Mouse (Mus musculus): Measurements from ENCODE around the gene Dph6. TPM values are rescaled to one million over a fixed set of nuclear protein-coding genes. Genes with fewer than 3 reads are reported as not detected.
"Not testable (repeated sequence)": the region's sequence is repeated elsewhere in the genome, so short reads cannot be mapped to it uniquely, and the experiment has no call there.

Dph6 gene
- total RNA-seq (2015) (14.0 and 15.0 TPM in 2 replicates), total RNA-seq (2017) (4.2 and 5.0 TPM in 2 replicates)

- peak; percentile 94 for ATAC-seq (ENCODE audit: poor library complexity, severe bottlenecking)
These were observed at the start of gene Dph6 for GRCm38 (mm10) chr2:114654365-114655239. Gene Dph6, minus strand, starts transcription at chr2:114654964.

- no peak for ATAC-seq (ENCODE audit: poor library complexity, severe bottlenecking)
These were observed 46.4 kb upstream of the Dph6 start for GRCm38 (mm10) chr2:114700966-114701685.

GRCm38 (mm10) chr2:114691607-114692006 lies 36.8 kb upstream of the Dph6 start:
- no peak for ATAC-seq (ENCODE audit: poor library complexity, severe bottlenecking)

- ATAC-seq (ENCODE audit: poor library complexity, severe bottlenecking) = no peak
These were observed 32.7 kb upstream of the Dph6 start for GRCm38 (mm10) chr2:114687483-114687882.

- no peak for ATAC-seq (ENCODE audit: poor library complexity, severe bottlenecking)
These were observed 32.3 kb upstream of the Dph6 start for GRCm38 (mm10) chr2:114687081-114687480.

- ATAC-seq (ENCODE audit: poor library complexity, severe bottlenecking) = no peak
These were observed 19.1 kb upstream of the Dph6 start for GRCm38 (mm10) chr2:114673831-114674230.

- ATAC-seq (ENCODE audit: poor library complexity, severe bottlenecking) = no peak
These were observed 16.2 kb upstream of the Dph6 start for GRCm38 (mm10) chr2:114670983-114671382.

- ATAC-seq (ENCODE audit: poor library complexity, severe bottlenecking) = no peak
These were observed 4.2 kb upstream of the Dph6 start for GRCm38 (mm10) chr2:114658954-114659353.

GRCm38 (mm10) chr2:114646240-114646639 lies 8.5 kb downstream of the Dph6 start:
- ATAC-seq (ENCODE audit: poor library complexity, severe bottlenecking) = no peak

- ATAC-seq (ENCODE audit: poor library complexity, severe bottlenecking) = no peak
These were observed 10.9 kb downstream of the Dph6 start for GRCm38 (mm10) chr2:114643832-114644231.

- ATAC-seq (ENCODE audit: poor library complexity, severe bottlenecking) = no peak
These were observed 30.1 kb downstream of the Dph6 start for GRCm38 (mm10) chr2:114624683-114625082.

- no peak for ATAC-seq (ENCODE audit: poor library complexity, severe bottlenecking)
These were observed 32.2 kb downstream of the Dph6 start for GRCm38 (mm10) chr2:114622550-114622939.

- no peak for ATAC-seq (ENCODE audit: poor library complexity, severe bottlenecking)
These were observed 32.8 kb downstream of the Dph6 start for GRCm38 (mm10) chr2:114621781-114622549.

GRCm38 (mm10) chr2:114611576-114611975 lies 43.2 kb downstream of the Dph6 start:
- ATAC-seq (ENCODE audit: poor library complexity, severe bottlenecking) = no peak

- no peak for ATAC-seq (ENCODE audit: poor library complexity, severe bottlenecking)
These were observed 44.7 kb downstream of the Dph6 start for GRCm38 (mm10) chr2:114610110-114610509.

- ATAC-seq (ENCODE audit: poor library complexity, severe bottlenecking) = not testable (repeated sequence)
These were observed 49.6 kb downstream of the Dph6 start for GRCm38 (mm10) chr2:114605202-114605601.

- ATAC-seq (ENCODE audit: poor library complexity, severe bottlenecking) = no peak
These were observed 53.6 kb downstream of the Dph6 start for GRCm38 (mm10) chr2:114601174-114601573.

GRCm38 (mm10) chr2:114599793-114600192 lies 55.0 kb downstream of the Dph6 start:
- no peak for ATAC-seq (ENCODE audit: poor library complexity, severe bottlenecking)

GRCm38 (mm10) chr2:114593393-114593792 lies 61.4 kb downstream of the Dph6 start:
- ATAC-seq (ENCODE audit: poor library complexity, severe bottlenecking) = no peak

- no peak for ATAC-seq (ENCODE audit: poor library complexity, severe bottlenecking)
These were observed 74.0 kb downstream of the Dph6 start for GRCm38 (mm10) chr2:114580714-114581113.

- ATAC-seq (ENCODE audit: poor library complexity, severe bottlenecking) = no peak
These were observed 111.7 kb downstream of the Dph6 start for GRCm38 (mm10) chr2:114543000-114543622.

Data from megakaryocyte, adult 5-6 weeks (primary cell).